Mouse (Mus musculus): ENCODE measurements around the gene F3.
A peak's percentile ranks its signal among the peaks of the same experiment; 100 is the strongest.

F3 gene

GRCm38 (mm10) chr3:121707106-121707505, 16.2 kb upstream of the F3 start:
- no peak for DNase-seq (ENCODE audit: low read depth, low spot score)

GRCm38 (mm10) chr3:121710894-121711531, 12.3 kb upstream of the F3 start:
- no peak for DNase-seq (ENCODE audit: low read depth, low spot score)

GRCm38 (mm10) chr3:121712222-121712621, 11.1 kb upstream of the F3 start:
- DNase-seq (ENCODE audit: low read depth, low spot score), result no peak

- no peak for DNase-seq (ENCODE audit: low read depth, low spot score)
Measured at GRCm38 (mm10) chr3:121713151-121713701, 10.1 kb upstream of the F3 start.

GRCm38 (mm10) chr3:121713816-121714215, 9.5 kb upstream of the F3 start:
- DNase-seq (ENCODE audit: low read depth, low spot score), result no peak

GRCm38 (mm10) chr3:121714461-121714860, 8.9 kb upstream of the F3 start:
- DNase-seq (ENCODE audit: low read depth, low spot score), result no peak

GRCm38 (mm10) chr3:121715336-121715735, 8.0 kb upstream of the F3 start:
- no peak for DNase-seq (ENCODE audit: low read depth, low spot score)

GRCm38 (mm10) chr3:121715741-121716459, 7.4 kb upstream of the F3 start:
- no peak for DNase-seq (ENCODE audit: low read depth, low spot score)

- DNase-seq (ENCODE audit: low read depth, low spot score), result no peak
Measured at GRCm38 (mm10) chr3:121716480-121716879, 6.9 kb upstream of the F3 start.

- DNase-seq (ENCODE audit: low read depth, low spot score), result no peak
Measured at GRCm38 (mm10) chr3:121718679-121719078, 4.7 kb upstream of the F3 start.

- DNase-seq (ENCODE audit: low read depth, low spot score), result no peak
Measured at GRCm38 (mm10) chr3:121719701-121720100, 3.6 kb upstream of the F3 start.

- DNase-seq (ENCODE audit: low read depth, low spot score), result no peak
Measured at GRCm38 (mm10) chr3:121720801-121721690, 2.3 kb upstream of the F3 start.

GRCm38 (mm10) chr3:121721691-121722070, 1.7 kb upstream of the F3 start:
- no peak for DNase-seq (ENCODE audit: low read depth, low spot score)

GRCm38 (mm10) chr3:121723968-121724524, 709 bp downstream of the F3 start:
- no peak for DNase-seq (ENCODE audit: low read depth, low spot score)

GRCm38 (mm10) chr3:121724553-121724952, 1.2 kb downstream of the F3 start:
- no peak for DNase-seq (ENCODE audit: low read depth, low spot score)

GRCm38 (mm10) chr3:121725651-121726050, 2.3 kb downstream of the F3 start:
- DNase-seq (ENCODE audit: low read depth, low spot score), result no peak

- DNase-seq (ENCODE audit: low read depth, low spot score), result no peak
Measured at GRCm38 (mm10) chr3:121729678-121730077, 6.3 kb downstream of the F3 start.

- DNase-seq (ENCODE audit: low read depth, low spot score), result no peak
Measured at GRCm38 (mm10) chr3:121735542-121735941, 12.2 kb downstream of the F3 start.

- peak; percentile 75 for DNase-seq (ENCODE audit: low read depth, low spot score)
Measured at GRCm38 (mm10) chr3:121736025-121736744, 12.8 kb downstream of the F3 start.

- peak; percentile 57 for DNase-seq (ENCODE audit: low read depth, low spot score)
Measured at GRCm38 (mm10) chr3:121737453-121737852, 14.1 kb downstream of the F3 start.

GRCm38 (mm10) chr3:121737901-121738300, 14.6 kb downstream of the F3 start:
- no peak for DNase-seq (ENCODE audit: low read depth, low spot score)

Measured in CD4-positive, CD25-positive, alpha-beta regulatory T cell, adult 2 months (primary cell).